10 mouse cellular contexts compared by ENCODE assay signal in the genomic region with DNA sequence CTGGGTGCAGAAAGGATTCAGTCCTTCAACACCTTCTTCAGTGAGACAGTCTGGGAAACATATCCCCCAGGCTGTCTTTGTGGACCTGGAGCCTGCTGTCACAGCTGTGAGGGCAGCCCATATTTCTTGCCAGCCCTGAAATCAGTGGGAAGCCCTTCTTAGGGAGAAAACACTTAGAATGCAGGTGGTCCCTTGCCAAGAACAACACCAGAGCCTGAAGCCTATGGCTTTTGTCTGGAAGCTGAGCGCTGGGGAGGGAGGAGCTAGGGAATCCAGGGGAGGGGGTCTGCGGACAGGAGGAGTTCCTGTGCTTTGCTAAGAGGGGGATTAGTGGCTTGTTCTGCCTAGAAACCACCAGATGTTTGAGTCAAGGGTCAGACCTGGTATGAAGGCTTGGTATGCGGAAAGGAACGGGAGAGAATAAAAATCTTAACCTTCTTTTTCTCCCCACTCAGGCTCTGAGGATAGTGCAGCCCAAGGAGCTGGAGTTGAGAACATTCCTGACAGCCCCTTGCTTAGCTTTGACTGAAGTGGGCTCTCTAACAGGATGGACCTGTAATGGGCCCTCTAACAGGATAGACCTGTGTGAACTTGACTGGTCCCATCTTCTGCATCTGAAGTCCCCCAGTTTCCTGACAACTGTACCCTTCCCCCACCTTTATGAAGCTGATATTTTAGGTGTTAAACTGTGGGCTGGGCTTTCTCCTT. TPM values are rescaled to one million over a fixed set of nuclear protein-coding genes. Genes with fewer than 3 reads are reported as not detected.
DNase-seq lines count a peak whose midpoint lies in the region; ATAC-seq and TF ChIP-seq lines count a peak whose summit lies in the region.
"Had no signal": no experiment of that assay in that cellular context is flagged by ENCODE, and none has a peak within 500 bp of the region (broad histone marks: within the 10 kb centered on the region; RNA-seq: fewer than 3 reads in every experiment).

No protein-coding gene starts in this region.

- H3K4me2 ChIP-seq in intestine, embryonic 14.5 days (ENCODE audit: low read length), result no peak overlapping the region
- no peak overlapping the region for H3K4me2 ChIP-seq in intestine, postnatal 0 days (replicated peaks; ENCODE audit: low read depth)
- H3K4me2 ChIP-seq in embryonic facial prominence, embryonic 12.5 days (replicated peaks), result 0 out of 2 replicates have a peak overlapping the region, but pooled peaks have one; percentile 5
- no peak overlapping the region for H3K4me2 ChIP-seq in intestine, embryonic 16.5 days (ENCODE audit: low read depth, low read length)
- H3K4me2 ChIP-seq in midbrain, embryonic 15.5 days, result no peak overlapping the region
- H3K4me2 ChIP-seq: neural tube, embryonic 12.5 days had no signal

- ATAC-seq in intestine, embryonic 14.5 days (replicated peaks; ENCODE audit: low FRiP score, low TSS enrichment, low read depth), result 0 out of 2 replicates have a peak, but pooled peaks have one; percentile 19
- no peak for ATAC-seq in intestine, postnatal 0 days
- ATAC-seq in embryonic facial prominence, embryonic 12.5 days (ENCODE audit: insufficient number of reproducible peaks, insufficient read depth, low FRiP score, low TSS enrichment), result peak; percentile 82; the same call in 1 of the 2 replicates
- no peak for ATAC-seq in intestine, embryonic 16.5 days
- 0 out of 2 replicates have a peak, but pooled peaks have one; percentile 6 for ATAC-seq in midbrain, embryonic 15.5 days (replicated peaks)
- no peak for ATAC-seq in CD4-positive, CD25-positive, alpha-beta regulatory T cell, adult 4 months

- H3K9ac ChIP-seq in intestine, embryonic 14.5 days (ENCODE audit: low read length), result no peak overlapping the region
- no peak overlapping the region for H3K9ac ChIP-seq in intestine, postnatal 0 days (ENCODE audit: low read depth, low read length)
- no peak overlapping the region for H3K9ac ChIP-seq in embryonic facial prominence, embryonic 12.5 days
- H3K9ac ChIP-seq in intestine, embryonic 16.5 days (ENCODE audit: low read depth, low read length), result no peak overlapping the region
- H3K9ac ChIP-seq in midbrain, embryonic 15.5 days, result no peak overlapping the region
- H3K9ac ChIP-seq: neural tube, embryonic 12.5 days had no signal

- peaks cover 9% of the 10 kb centered on the region; the same call in 1 of the 2 replicates for H3K27me3 ChIP-seq in intestine, embryonic 14.5 days (replicated peaks; ENCODE audit: control insufficient read depth, insufficient read depth, low read length)
- H3K27me3 ChIP-seq in intestine, postnatal 0 days (replicated peaks; ENCODE audit: control insufficient read depth, insufficient read depth, low read length), result no peaks in the 10 kb centered on the region
- H3K27me3 ChIP-seq in embryonic facial prominence, embryonic 12.5 days, result peaks cover 29% of the 10 kb centered on the region
- H3K27me3 ChIP-seq in intestine, embryonic 16.5 days (replicated peaks; ENCODE audit: control insufficient read depth, insufficient read depth, low read length), result no peaks in the 10 kb centered on the region
- peaks cover 20% of the 10 kb centered on the region; the same call in 1 of the 2 replicates for H3K27me3 ChIP-seq in midbrain, embryonic 15.5 days (replicated peaks)

- DNase-seq in intestine, embryonic 14.5 days (ENCODE audit: low spot score), result peak; percentile 71
- no peak for DNase-seq in layer of hippocampus, adult 8-10 months (ENCODE audit: low spot score in 2 of 2)
- DNase-seq in frontal cortex, adult 2 months (ENCODE audit: extremely low spot score in 1 of 2, low spot score in 1 of 2), result no peak
- DNase-seq: cerebellum, adult 11 months had no signal

- no peaks in the 10 kb centered on the region for H3K9me3 ChIP-seq in intestine, embryonic 14.5 days (ENCODE audit: control insufficient read depth, low read length)
- no peaks in the 10 kb centered on the region for H3K9me3 ChIP-seq in intestine, postnatal 0 days (ENCODE audit: control insufficient read depth)
- H3K9me3 ChIP-seq in embryonic facial prominence, embryonic 12.5 days, result no peaks in the 10 kb centered on the region
- H3K9me3 ChIP-seq in intestine, embryonic 16.5 days (ENCODE audit: control insufficient read depth, low read length), result no peaks in the 10 kb centered on the region
- no peaks in the 10 kb centered on the region for H3K9me3 ChIP-seq in midbrain, embryonic 15.5 days
- H3K9me3 ChIP-seq: neural tube, embryonic 12.5 days had no signal

- H3K36me3 ChIP-seq in intestine, embryonic 14.5 days (ENCODE audit: control insufficient read depth, insufficient read depth, low read length), result no peaks in the 10 kb centered on the region
- no peaks in the 10 kb centered on the region for H3K36me3 ChIP-seq in intestine, postnatal 0 days (ENCODE audit: control insufficient read depth, insufficient read depth)
- H3K36me3 ChIP-seq in embryonic facial prominence, embryonic 12.5 days, result no peaks in the 10 kb centered on the region
- no peaks in the 10 kb centered on the region for H3K36me3 ChIP-seq in intestine, embryonic 16.5 days (ENCODE audit: control insufficient read depth, insufficient read depth, low read length)
- H3K36me3 ChIP-seq in midbrain, embryonic 15.5 days (replicated peaks), result no peaks in the 10 kb centered on the region
- H3K36me3 ChIP-seq: neural tube, embryonic 12.5 days had no signal

- peaks cover 21% of the 10 kb centered on the region for H3K4me1 ChIP-seq in intestine, embryonic 14.5 days (replicated peaks; ENCODE audit: control insufficient read depth, insufficient read depth, low read length)
- peaks cover 5% of the 10 kb centered on the region; the same call in 1 of the 2 replicates for H3K4me1 ChIP-seq in intestine, postnatal 0 days (replicated peaks; ENCODE audit: control insufficient read depth, insufficient read depth, low read length)
- peaks cover 22% of the 10 kb centered on the region for H3K4me1 ChIP-seq in embryonic facial prominence, embryonic 12.5 days
- H3K4me1 ChIP-seq in intestine, embryonic 16.5 days (ENCODE audit: control insufficient read depth, insufficient read depth, low read length), result peaks cover 15% of the 10 kb centered on the region
- peaks cover 14% of the 10 kb centered on the region for H3K4me1 ChIP-seq in midbrain, embryonic 15.5 days

- H3K4me3 ChIP-seq in intestine, embryonic 14.5 days (ENCODE audit: low read depth, low read length), result no peak overlapping the region
- no peak overlapping the region for H3K4me3 ChIP-seq in intestine, postnatal 0 days (ENCODE audit: low read depth, low read length)
- no peak overlapping the region for H3K4me3 ChIP-seq in embryonic facial prominence, embryonic 12.5 days
- H3K4me3 ChIP-seq in intestine, embryonic 16.5 days (ENCODE audit: low read length), result no peak overlapping the region
- H3K4me3 ChIP-seq in midbrain, embryonic 15.5 days, result no peak overlapping the region
- H3K4me3 ChIP-seq: neural tube, embryonic 12.5 days had no signal

- peak overlapping the region; percentile 49 for H3K27ac ChIP-seq in intestine, embryonic 14.5 days (ENCODE audit: low read depth)
- no peak overlapping the region for H3K27ac ChIP-seq in intestine, postnatal 0 days (ENCODE audit: low read depth, low read length)
- peak overlapping the region; percentile 84 for H3K27ac ChIP-seq in embryonic facial prominence, embryonic 12.5 days
- peak overlapping the region; percentile 33; the same call in 1 of the 2 replicates for H3K27ac ChIP-seq in intestine, embryonic 16.5 days (ENCODE audit: low read length)
- no peak overlapping the region for H3K27ac ChIP-seq in midbrain, embryonic 15.5 days
- H3K27ac ChIP-seq: neural tube, embryonic 12.5 days had no signal

- no peak for TF ChIP-seq CTCF in intestine, postnatal 0 days (IDR thresholded peaks at IDR 0.05; ENCODE audit: low read depth)

- WGBS in intestine, embryonic 14.5 days, result 19% methylated on average over 4 of the region's 4 CpGs
- 39% methylated on average over 4 of the region's 4 CpGs for WGBS in intestine, postnatal 0 days
- WGBS in embryonic facial prominence, embryonic 12.5 days, result 10% methylated on average over 4 of the region's 4 CpGs
- 28% methylated on average over 4 of the region's 4 CpGs for WGBS in intestine, embryonic 16.5 days
- 7% methylated on average over 4 of the region's 4 CpGs for WGBS in midbrain, embryonic 15.5 days

RNA-seq across cellular contexts. Expression of gene Rabif, which starts 22.2 kb away (rescaled TPM):
- polyA plus RNA-seq in intestine, embryonic 14.5 days (2014; fragmentation: Nextera tagmentation; extraction: Ambion mirVana), result 41.8 and 48.0 TPM in 2 replicates
- polyA plus RNA-seq in intestine, postnatal 0 days (2015; fragmentation: Nextera tagmentation; extraction: Ambion mirVana), result 25.9 and 26.2 TPM in 2 replicates
- polyA plus RNA-seq in embryonic facial prominence, embryonic 12.5 days (2016; fragmentation: Nextera tagmentation; extraction: Ambion mirVana), result 38.4 TPM in 2 replicates
- polyA plus RNA-seq in intestine, embryonic 16.5 days (2015; fragmentation: Nextera tagmentation; extraction: Ambion mirVana), result 37.6 and 41.2 TPM in 2 replicates
- 69.5 and 70.7 TPM in 2 replicates for polyA plus RNA-seq in midbrain, embryonic 15.5 days (2015; fragmentation: Nextera tagmentation; extraction: Ambion mirVana)
- total RNA-seq in layer of hippocampus, adult 8-10 months (2022), result 10 to 100 TPM; 20.0 to 26.7 (median 21.8) TPM
- polyA plus RNA-seq in CD4-positive, CD25-positive, alpha-beta regulatory T cell, adult 4 months (2017; shearing (Covaris generic)), result 10 to 100 TPM; 45.5 to 47.1 TPM
- 28.2 and 29.4 TPM in 2 replicates for polyA plus RNA-seq in frontal cortex, adult 2 months (2012; rRNA removed)

RNA-seq across cellular contexts. Expression of gene Mgat4e, which starts 32.8 kb away (rescaled TPM):
- polyA plus RNA-seq in intestine, embryonic 14.5 days (2014; fragmentation: Nextera tagmentation; extraction: Ambion mirVana), result not detected in 2 replicates
- polyA plus RNA-seq in intestine, postnatal 0 days (2015; fragmentation: Nextera tagmentation; extraction: Ambion mirVana), result not detected in 2 replicates
- 0.12 TPM in 1 of 2 replicates, not detected in the other for polyA plus RNA-seq in embryonic facial prominence, embryonic 12.5 days (2016; fragmentation: Nextera tagmentation; extraction: Ambion mirVana)
- not detected in 2 replicates for polyA plus RNA-seq in intestine, embryonic 16.5 days (2015; fragmentation: Nextera tagmentation; extraction: Ambion mirVana)
- not detected in 2 replicates for polyA plus RNA-seq in midbrain, embryonic 15.5 days (2015; fragmentation: Nextera tagmentation; extraction: Ambion mirVana)
- not detected for total RNA-seq in layer of hippocampus, adult 8-10 months (2022)
- not detected for polyA plus RNA-seq in CD4-positive, CD25-positive, alpha-beta regulatory T cell, adult 4 months (2017; shearing (Covaris generic))
- 0.08 TPM in 1 of 2 replicates, not detected in the other for polyA plus RNA-seq in frontal cortex, adult 2 months (2012; rRNA removed)
- polyA plus RNA-seq: neural tube, embryonic 12.5 days had no signal

RNA-seq across cellular contexts. Expression of gene Kdm5b, which starts 43.3 kb away (rescaled TPM):
- 54.2 and 59.9 TPM in 2 replicates for polyA plus RNA-seq in intestine, embryonic 14.5 days (2014; fragmentation: Nextera tagmentation; extraction: Ambion mirVana)
- polyA plus RNA-seq in intestine, postnatal 0 days (2015; fragmentation: Nextera tagmentation; extraction: Ambion mirVana), result 12.6 and 13.0 TPM in 2 replicates
- polyA plus RNA-seq in embryonic facial prominence, embryonic 12.5 days (2016; fragmentation: Nextera tagmentation; extraction: Ambion mirVana), result 99.5 and 100 TPM in 2 replicates
- 25.4 and 26.3 TPM in 2 replicates for polyA plus RNA-seq in intestine, embryonic 16.5 days (2015; fragmentation: Nextera tagmentation; extraction: Ambion mirVana)
- polyA plus RNA-seq in midbrain, embryonic 15.5 days (2015; fragmentation: Nextera tagmentation; extraction: Ambion mirVana), result 83.9 and 87.1 TPM in 2 replicates
- 10 to 100 TPM; 66.4 to 81.0 (median 72.1) TPM for total RNA-seq in layer of hippocampus, adult 8-10 months (2022)
- 10 to 100 TPM; 15.5 to 18.1 TPM for polyA plus RNA-seq in CD4-positive, CD25-positive, alpha-beta regulatory T cell, adult 4 months (2017; shearing (Covaris generic))
- 29.9 and 31.5 TPM in 2 replicates for polyA plus RNA-seq in frontal cortex, adult 2 months (2012; rRNA removed)

Comparison
In these comparisons a context has a peak if more than half of its experiments do, and no peak if none do; other contexts are left out.
1. ATAC-seq: peak in intestine, embryonic 14.5 days (single experiment), embryonic facial prominence, embryonic 12.5 days (single experiment) and midbrain, embryonic 15.5 days (single experiment); none in intestine, postnatal 0 days (single experiment), intestine, embryonic 16.5 days (single experiment) and CD4-positive, CD25-positive, alpha-beta regulatory T cell, adult 4 months (single experiment).
2. H3K27ac ChIP-seq: peak in intestine, embryonic 14.5 days (single experiment), embryonic facial prominence, embryonic 12.5 days (single experiment) and intestine, embryonic 16.5 days (single experiment); none in intestine, postnatal 0 days (single experiment) and midbrain, embryonic 15.5 days (single experiment).